14 mouse cellular contexts compared by ENCODE assay signal in genomic region chr17:56722441-56722840, GRCm38 (mm10). TPM values are rescaled to one million over a fixed set of nuclear protein-coding genes. Genes with fewer than 3 reads are reported as not detected.
A peak's percentile ranks its signal among the peaks of the same experiment; 100 is the strongest.
DNase-seq lines count a peak whose midpoint lies in the region; ATAC-seq lines count a peak whose summit lies in the region.
"Had no signal": no experiment of that assay in that cellular context is flagged by ENCODE, and none has a peak within 500 bp of the region (broad histone marks: within the 10 kb centered on the region; RNA-seq: fewer than 3 reads in every experiment).

No protein-coding gene starts in this region.

- H3K9me3 ChIP-seq in heart, embryonic 16.5 days (replicated peaks; ENCODE audit: control insufficient read depth, low read length): peaks cover 5% of the 10 kb centered on the region; the same call in 1 of the 2 replicates
- H3K9me3 ChIP-seq in kidney, embryonic 16.5 days (ENCODE audit: low read length): peaks cover 4% of the 10 kb centered on the region; the same call in 1 of the 2 replicates
- H3K9me3 ChIP-seq in neural tube, embryonic 13.5 days: no peaks in the 10 kb centered on the region
- no peaks in the 10 kb centered on the region for H3K9me3 ChIP-seq in forebrain, embryonic 15.5 days
- H3K9me3 ChIP-seq: forebrain, embryonic 12.5 days; hindbrain, embryonic 15.5 days; liver, embryonic 15.5 days; stomach, embryonic 15.5 days had no signal

- H3K4me2 ChIP-seq in heart, embryonic 16.5 days (ENCODE audit: low read depth, low read length): no peak overlapping the region
- no peak overlapping the region for H3K4me2 ChIP-seq in kidney, embryonic 16.5 days (replicated peaks; ENCODE audit: low read depth, low read length)
- H3K4me2 ChIP-seq in neural tube, embryonic 13.5 days: no peak overlapping the region
- H3K4me2 ChIP-seq in forebrain, embryonic 15.5 days (replicated peaks): no peak overlapping the region
- H3K4me2 ChIP-seq: forebrain, embryonic 12.5 days; hindbrain, embryonic 15.5 days; liver, embryonic 15.5 days; stomach, embryonic 15.5 days had no signal

- H3K9ac ChIP-seq in heart, embryonic 16.5 days (ENCODE audit: low read length): no peak overlapping the region; the same call in 1 of the 2 replicates
- H3K9ac ChIP-seq in kidney, embryonic 16.5 days (replicated peaks; ENCODE audit: low read length): peak overlapping the region; percentile 33
- H3K9ac ChIP-seq in neural tube, embryonic 13.5 days: 0 out of 2 replicates have a peak overlapping the region, but pooled peaks have one; percentile 12
- H3K9ac ChIP-seq in forebrain, embryonic 15.5 days (replicated peaks): no peak overlapping the region
- H3K9ac ChIP-seq: forebrain, embryonic 12.5 days; hindbrain, embryonic 15.5 days; liver, embryonic 15.5 days; stomach, embryonic 15.5 days had no signal

- 0 out of 2 replicates have a peak overlapping the region, but pooled peaks have one; percentile 27 for H3K27ac ChIP-seq in heart, embryonic 16.5 days (ENCODE audit: low read length)
- H3K27ac ChIP-seq in kidney, embryonic 16.5 days (ENCODE audit: low read length): peak overlapping the region; percentile 60
- H3K27ac ChIP-seq in neural tube, embryonic 13.5 days (replicated peaks): no peak overlapping the region
- H3K27ac ChIP-seq in forebrain, embryonic 15.5 days (replicated peaks): no peak overlapping the region
- H3K27ac ChIP-seq: forebrain, embryonic 12.5 days; hindbrain, embryonic 15.5 days; liver, embryonic 15.5 days; stomach, embryonic 15.5 days had no signal

- no peak overlapping the region for H3K4me3 ChIP-seq in heart, embryonic 16.5 days (ENCODE audit: low read length)
- no peak overlapping the region for H3K4me3 ChIP-seq in kidney, embryonic 16.5 days (ENCODE audit: low read length)
- no peak overlapping the region for H3K4me3 ChIP-seq in neural tube, embryonic 13.5 days
- no peak overlapping the region for H3K4me3 ChIP-seq in forebrain, embryonic 15.5 days
- H3K4me3 ChIP-seq: forebrain, embryonic 12.5 days; hindbrain, embryonic 15.5 days; liver, embryonic 15.5 days; stomach, embryonic 15.5 days had no signal

- WGBS in heart, embryonic 16.5 days: 80% methylated on average over 5 of the region's 5 CpGs
- WGBS in kidney, embryonic 16.5 days: 16% methylated on average over 5 of the region's 5 CpGs
- 40% methylated on average over 5 of the region's 5 CpGs for WGBS in neural tube, embryonic 13.5 days
- 93% methylated on average over 5 of the region's 5 CpGs for WGBS in forebrain, embryonic 15.5 days

- no peaks in the 10 kb centered on the region for H3K27me3 ChIP-seq in heart, embryonic 16.5 days (ENCODE audit: control insufficient read depth, insufficient read depth, low read length)
- H3K27me3 ChIP-seq in kidney, embryonic 16.5 days (ENCODE audit: insufficient read depth, low read length): no peaks in the 10 kb centered on the region
- H3K27me3 ChIP-seq in neural tube, embryonic 13.5 days: no peaks in the 10 kb centered on the region
- H3K27me3 ChIP-seq in forebrain, embryonic 15.5 days: no peaks in the 10 kb centered on the region
- H3K27me3 ChIP-seq: forebrain, embryonic 12.5 days; hindbrain, embryonic 15.5 days; stomach, embryonic 15.5 days had no signal

- no peak for ATAC-seq in heart, embryonic 16.5 days (replicated peaks; ENCODE audit: extremely low read depth, insufficient read depth, low FRiP score)
- ATAC-seq in kidney, embryonic 16.5 days (ENCODE audit: low FRiP score, low TSS enrichment): 0 out of 2 replicates have a peak, but pooled peaks have one; percentile 11
- ATAC-seq in neural tube, embryonic 13.5 days (ENCODE audit: low read depth): no peak
- no peak for ATAC-seq in forebrain, embryonic 15.5 days (replicated peaks)

- no peak for DNase-seq in heart, adult 11 months
- DNase-seq in embryo, embryonic 10.5 days (ENCODE audit: low spot score): peak; percentile 25
- no peak for DNase-seq in retina, postnatal 1 day
- DNase-seq in spleen, adult 12 weeks (ENCODE audit: low spot score): no peak
- DNase-seq: layer of hippocampus, postnatal 36 days; midbrain, embryonic 14.5 days had no signal

- peaks cover 31% of the 10 kb centered on the region for H3K4me1 ChIP-seq in heart, embryonic 16.5 days (ENCODE audit: control insufficient read depth, insufficient read depth, low read length)
- peaks cover 40% of the 10 kb centered on the region for H3K4me1 ChIP-seq in kidney, embryonic 16.5 days (ENCODE audit: insufficient read depth, low read length)
- H3K4me1 ChIP-seq in neural tube, embryonic 13.5 days (replicated peaks): peaks cover 40% of the 10 kb centered on the region
- peaks cover 16% of the 10 kb centered on the region for H3K4me1 ChIP-seq in forebrain, embryonic 15.5 days

- H3K36me3 ChIP-seq in heart, embryonic 16.5 days (ENCODE audit: control insufficient read depth, insufficient read depth): peaks cover 29% of the 10 kb centered on the region
- H3K36me3 ChIP-seq in kidney, embryonic 16.5 days (ENCODE audit: insufficient read depth, low read length): peaks cover 20% of the 10 kb centered on the region
- peaks cover 43% of the 10 kb centered on the region for H3K36me3 ChIP-seq in neural tube, embryonic 13.5 days
- H3K36me3 ChIP-seq in forebrain, embryonic 15.5 days: peaks cover 25% of the 10 kb centered on the region

RNA-seq across cellular contexts. Expression of gene Vmac, which starts 4.6 kb away (rescaled TPM):
- polyA plus RNA-seq in heart, embryonic 16.5 days (2015; fragmentation: Nextera tagmentation; extraction: Ambion mirVana): 12.8 and 14.6 TPM in 2 replicates
- 22.4 and 23.2 TPM in 2 replicates for polyA plus RNA-seq in kidney, embryonic 16.5 days (2015; fragmentation: Nextera tagmentation; extraction: Ambion mirVana)
- 16.3 and 17.5 TPM in 2 replicates for polyA plus RNA-seq in neural tube, embryonic 13.5 days (2015; fragmentation: Nextera tagmentation; extraction: Ambion mirVana)
- 18.4 and 20.3 TPM in 2 replicates for polyA plus RNA-seq in forebrain, embryonic 15.5 days (2015; fragmentation: Nextera tagmentation; extraction: Ambion mirVana)

RNA-seq across cellular contexts. Expression of gene Ndufa11, which starts 4.9 kb away (rescaled TPM):
- 1,043 and 1,129 TPM in 2 replicates for polyA plus RNA-seq in heart, embryonic 16.5 days (2015; fragmentation: Nextera tagmentation; extraction: Ambion mirVana)
- polyA plus RNA-seq in kidney, embryonic 16.5 days (2015; fragmentation: Nextera tagmentation; extraction: Ambion mirVana): 479 and 501 TPM in 2 replicates
- polyA plus RNA-seq in neural tube, embryonic 13.5 days (2015; fragmentation: Nextera tagmentation; extraction: Ambion mirVana): 542 and 575 TPM in 2 replicates
- 425 and 444 TPM in 2 replicates for polyA plus RNA-seq in forebrain, embryonic 15.5 days (2015; fragmentation: Nextera tagmentation; extraction: Ambion mirVana)

RNA-seq across cellular contexts. Expression of gene Nrtn, which starts 34.9 kb away (rescaled TPM):
- 21.2 and 23.9 TPM in 2 replicates for polyA plus RNA-seq in heart, embryonic 16.5 days (2015; fragmentation: Nextera tagmentation; extraction: Ambion mirVana)
- polyA plus RNA-seq in kidney, embryonic 16.5 days (2015; fragmentation: Nextera tagmentation; extraction: Ambion mirVana): 5.4 and 5.8 TPM in 2 replicates
- 1.1 and 1.7 TPM in 2 replicates for polyA plus RNA-seq in neural tube, embryonic 13.5 days (2015; fragmentation: Nextera tagmentation; extraction: Ambion mirVana)
- 0.97 and 1.2 TPM in 2 replicates for polyA plus RNA-seq in forebrain, embryonic 15.5 days (2015; fragmentation: Nextera tagmentation; extraction: Ambion mirVana)

RNA-seq across cellular contexts. Expression of gene Dus3l, which starts 42.1 kb away (rescaled TPM):
- 31.7 and 34.9 TPM in 2 replicates for polyA plus RNA-seq in heart, embryonic 16.5 days (2015; fragmentation: Nextera tagmentation; extraction: Ambion mirVana)
- 55.4 and 59.7 TPM in 2 replicates for polyA plus RNA-seq in kidney, embryonic 16.5 days (2015; fragmentation: Nextera tagmentation; extraction: Ambion mirVana)
- polyA plus RNA-seq in neural tube, embryonic 13.5 days (2015; fragmentation: Nextera tagmentation; extraction: Ambion mirVana): 61.5 and 64.6 TPM in 2 replicates
- 72.1 and 74.3 TPM in 2 replicates for polyA plus RNA-seq in forebrain, embryonic 15.5 days (2015; fragmentation: Nextera tagmentation; extraction: Ambion mirVana)

RNA-seq across cellular contexts. Expression of gene Prr22, which starts 47.6 kb away (rescaled TPM):
- 0.59 and 1.2 TPM in 2 replicates for polyA plus RNA-seq in heart, embryonic 16.5 days (2015; fragmentation: Nextera tagmentation; extraction: Ambion mirVana)
- 1.6 and 1.8 TPM in 2 replicates for polyA plus RNA-seq in kidney, embryonic 16.5 days (2015; fragmentation: Nextera tagmentation; extraction: Ambion mirVana)
- 0.95 and 1.1 TPM in 2 replicates for polyA plus RNA-seq in neural tube, embryonic 13.5 days (2015; fragmentation: Nextera tagmentation; extraction: Ambion mirVana)
- 0.66 and 0.73 TPM in 2 replicates for polyA plus RNA-seq in forebrain, embryonic 15.5 days (2015; fragmentation: Nextera tagmentation; extraction: Ambion mirVana)

Comparison
In these comparisons a context has a peak if more than half of its experiments do, and no peak if none do; other contexts are left out.
1. H3K27ac ChIP-seq: peak in heart, embryonic 16.5 days (single experiment) and kidney, embryonic 16.5 days (single experiment); none in neural tube, embryonic 13.5 days (single experiment) and forebrain, embryonic 15.5 days (single experiment).
2. H3K9ac ChIP-seq: peak in kidney, embryonic 16.5 days (single experiment) and neural tube, embryonic 13.5 days (single experiment); none in heart, embryonic 16.5 days (single experiment) and forebrain, embryonic 15.5 days (single experiment).